Mouse (Mus musculus) adrenal gland, postnatal 25 days (tissue): ENCODE results near the gene Fcamr. TPM values are rescaled to one million over a fixed set of nuclear protein-coding genes. Genes with fewer than 3 reads are reported as not detected.

Experiments used
- DNase-seq: peaks from one replicate; pipeline ENCODE4 v3.0.0; 2021; ENCODE audit warnings: mixed read lengths
- total RNA-seq: library from RNA; stranded (reverse); gene quantifications from 2 replicates; pipeline ENCODE4 v1.2.3, GENCODE M21; 2021

The Fcamr gene
- total RNA-seq, 1 experiment from 2014 or later, result not detected

- DNase-seq, result no peak
These were observed 2.3 kb downstream of the Fcamr start for GRCm38 (mm10) chr1:130802976-130803375.

DNA sequence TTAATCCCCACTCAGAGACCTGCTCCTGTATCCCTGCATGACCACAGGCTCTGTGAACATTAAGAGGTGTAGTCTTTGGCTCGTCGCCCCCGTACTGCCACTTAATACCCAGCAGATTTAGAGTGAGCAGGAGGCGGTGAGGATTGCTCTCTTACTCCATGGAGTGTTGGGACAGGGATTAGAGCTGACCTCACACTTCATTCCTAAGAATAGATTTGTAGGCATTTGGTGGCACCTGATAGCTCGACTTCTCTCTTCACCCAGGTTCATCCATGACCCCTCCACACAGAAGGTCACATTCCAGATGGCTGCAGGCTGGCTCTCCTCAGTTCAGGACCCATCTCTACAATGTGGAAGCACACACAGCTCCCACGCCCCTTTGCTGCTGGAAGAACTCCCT, 3.6 kb downstream of the Fcamr start:
- no peak for DNase-seq

GRCm38 (mm10) chr1:130810906-130811305, 10.2 kb downstream of the Fcamr start:
- DNase-seq, result no peak

- DNase-seq, result no peak
These were observed 10.6 kb downstream of the Fcamr start for GRCm38 (mm10) chr1:130811316-130811715.

GRCm38 (mm10) chr1:130819737-130820136, 19.0 kb downstream of the Fcamr start:
- DNase-seq, result no peak

DNA sequence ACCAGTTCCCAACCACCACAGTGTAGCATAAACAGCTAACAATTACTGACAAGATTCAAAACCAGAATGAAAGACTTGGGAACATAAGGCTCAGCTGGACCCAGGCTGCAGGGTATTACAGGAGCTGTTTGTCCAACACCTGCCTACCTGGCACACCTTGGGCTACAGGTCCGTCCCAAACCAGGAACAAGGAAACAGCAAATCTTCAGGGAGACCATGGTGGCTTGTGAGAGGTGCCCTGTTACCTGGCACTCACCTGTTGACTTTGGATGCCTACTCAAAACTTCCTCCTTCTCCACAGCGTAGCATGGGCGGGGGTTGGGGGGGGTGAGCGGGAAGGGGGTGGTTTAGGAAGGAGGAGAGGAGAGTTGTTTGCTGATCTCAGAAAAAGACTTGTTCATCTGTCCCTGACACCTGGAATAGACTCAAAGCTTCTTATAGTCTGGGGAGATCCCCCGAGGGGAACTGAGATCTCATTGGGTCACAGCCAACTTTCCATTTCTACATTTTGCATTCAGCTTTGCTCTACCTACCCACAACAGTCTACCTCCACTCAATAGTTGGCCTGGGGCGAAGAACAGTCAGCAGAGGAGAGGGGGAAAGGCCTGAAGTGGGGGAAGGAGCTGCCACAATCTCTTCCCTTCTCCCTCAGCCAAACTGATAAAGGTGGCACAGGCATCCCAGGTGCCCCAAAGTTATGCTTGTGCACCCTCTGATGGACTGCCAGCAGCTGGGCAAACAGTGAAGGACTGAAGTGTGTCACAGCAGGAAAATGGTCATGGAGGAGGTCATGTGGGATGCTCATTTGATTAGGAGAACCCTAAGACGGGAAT, 19.8 kb downstream of the Fcamr start:
- DNase-seq, result no peak

DNA sequence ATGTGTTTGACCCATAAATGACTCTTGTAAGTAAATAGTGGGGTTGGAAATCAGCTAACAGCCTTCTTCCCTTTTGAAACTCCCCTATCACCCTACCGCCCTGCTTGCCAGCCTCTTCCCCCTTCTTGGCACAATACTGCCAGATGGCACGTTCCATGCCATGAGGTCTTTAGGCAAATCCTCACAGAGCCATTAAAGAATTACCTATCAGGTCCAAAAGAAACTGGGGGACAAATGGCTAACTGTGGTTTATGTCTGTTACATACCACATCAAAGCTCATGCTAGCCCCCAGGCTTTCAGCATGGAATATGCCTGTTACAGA, 20.4 kb downstream of the Fcamr start:
- DNase-seq, result no peak

GRCm38 (mm10) chr1:130821911-130822625, 21.4 kb downstream of the Fcamr start:
- DNase-seq, result no peak

DNA sequence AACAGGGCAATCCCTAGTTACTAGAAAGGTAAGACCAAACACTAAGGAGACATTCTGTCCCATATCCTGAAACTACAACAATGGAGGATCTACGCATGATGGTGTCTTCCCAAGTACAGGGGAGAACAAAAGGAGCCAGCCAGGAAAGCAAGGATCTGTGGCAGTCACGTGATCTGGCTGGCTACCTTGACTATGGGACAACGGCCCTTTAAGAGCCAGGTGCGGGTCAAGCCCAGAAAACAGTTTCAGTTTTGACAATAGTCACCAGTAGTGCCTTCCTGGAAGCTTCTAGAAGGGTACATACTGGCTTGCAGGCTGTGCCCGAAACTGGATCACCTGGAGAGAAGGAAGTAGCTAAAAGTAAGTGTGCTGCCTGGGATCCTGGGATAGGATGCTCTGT, 25.7 kb downstream of the Fcamr start, which contains the start of gene Pigr:
TSS of gene Pigr (plus strand) at position 237 of the 400 bp plus-strand sequence.
- no peak for DNase-seq

GRCm38 (mm10) chr1:130828656-130829055, 28.0 kb downstream of the Fcamr start:
- DNase-seq, result no peak

DNA sequence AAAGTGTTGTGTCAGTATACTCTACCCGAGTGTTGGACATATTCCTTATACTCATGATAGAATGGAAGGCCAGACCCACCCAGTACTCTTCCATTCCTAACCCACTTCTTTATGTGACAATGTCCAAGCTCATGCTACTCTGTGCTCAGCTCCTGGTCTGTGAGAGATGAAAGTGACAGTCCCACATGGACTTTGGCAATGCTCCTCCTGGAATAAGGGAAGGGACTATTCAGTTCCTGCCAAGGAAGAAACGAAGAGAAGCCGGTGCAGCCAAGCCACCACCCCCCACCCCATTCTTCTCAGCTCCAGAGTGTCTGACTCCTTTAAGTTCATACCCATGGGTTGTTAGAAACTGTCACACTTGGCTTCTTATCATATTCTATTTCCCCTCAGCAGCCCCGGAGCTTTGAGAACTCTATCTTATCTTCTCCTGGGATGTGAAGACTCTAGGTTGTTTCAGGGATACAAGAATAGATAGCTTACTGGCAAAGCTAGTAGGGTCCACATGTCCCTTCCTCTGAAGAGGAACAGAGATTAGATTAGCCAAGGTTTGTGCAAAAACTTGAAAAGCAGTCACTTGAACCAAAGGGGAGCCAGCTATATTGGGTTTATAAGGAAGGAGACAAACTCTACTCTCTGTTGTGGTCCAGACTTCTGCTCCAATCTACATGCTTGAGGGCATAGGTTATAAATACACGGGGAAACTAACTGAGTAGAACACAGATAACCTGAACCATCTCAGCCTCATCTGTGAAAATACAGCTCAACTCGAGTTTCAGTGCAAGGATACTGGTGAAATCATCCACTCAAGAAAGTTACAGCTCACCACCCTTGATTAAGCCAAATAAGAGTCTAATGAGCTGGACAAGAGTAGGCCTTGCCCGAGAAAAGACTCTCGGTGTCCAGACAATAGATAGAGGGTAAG, 29.5 kb downstream of the Fcamr start:
- DNase-seq, result no peak

- DNase-seq, result no peak
These were observed 31.8 kb downstream of the Fcamr start for GRCm38 (mm10) chr1:130832230-130833149.

DNA sequence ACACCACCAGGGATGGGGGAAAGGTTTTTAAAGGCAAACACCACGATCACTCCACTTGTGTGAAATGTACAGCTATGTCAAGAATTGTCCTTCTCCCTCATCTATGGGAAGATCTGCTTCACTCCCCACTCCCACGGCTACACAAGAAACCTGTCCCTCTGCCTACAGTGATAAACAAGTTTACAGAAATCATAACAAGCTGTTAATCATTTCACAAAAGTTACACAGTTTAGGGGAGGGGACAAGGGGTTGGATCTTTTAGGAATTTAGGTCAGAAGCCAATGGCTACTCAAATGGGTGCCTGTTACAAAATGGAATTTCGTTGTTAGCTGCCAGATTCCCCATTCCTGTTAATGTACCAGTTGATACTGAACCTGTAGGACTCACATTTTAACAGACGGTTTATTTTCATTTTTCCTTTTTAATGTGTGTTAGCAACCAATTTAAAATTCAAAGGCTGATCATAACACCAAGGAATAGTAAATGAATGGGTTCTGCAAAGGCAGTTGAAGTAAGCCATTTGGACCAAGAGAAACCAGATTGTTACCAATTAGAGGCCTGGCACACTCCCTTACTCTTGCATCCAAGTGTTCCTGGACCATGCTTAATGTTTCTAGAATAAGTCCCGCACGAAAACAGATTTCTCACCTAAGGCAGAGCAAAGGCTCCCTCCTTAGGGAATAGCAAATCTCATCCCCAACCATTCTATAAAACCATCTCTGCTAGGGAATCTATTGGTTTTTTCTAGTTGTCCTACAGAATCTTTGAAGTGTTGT, 34.6 kb downstream of the Fcamr start:
- no peak for DNase-seq

DNA sequence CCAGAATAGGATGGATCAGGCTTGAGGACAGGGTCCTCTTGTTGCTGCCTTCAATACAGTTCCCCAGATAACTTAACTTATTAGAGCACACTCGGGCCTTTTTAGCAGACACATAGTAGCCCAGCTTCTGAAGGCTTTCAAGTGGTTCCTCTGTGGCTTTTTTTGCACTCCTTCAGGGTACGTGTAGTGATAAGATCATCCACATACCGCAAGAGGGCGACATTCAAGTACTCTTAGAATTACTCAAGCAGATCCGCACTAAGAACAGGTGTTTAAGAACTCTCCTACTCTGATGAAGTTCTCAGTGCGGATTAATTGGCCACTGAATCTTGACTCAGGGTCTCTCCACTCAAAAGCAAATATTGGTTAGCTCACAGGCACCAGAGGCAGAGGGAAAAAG, 37.6 kb downstream of the Fcamr start:
- DNase-seq, result no peak

GRCm38 (mm10) chr1:130840599-130841379, 40.1 kb downstream of the Fcamr start:
- no peak for DNase-seq

DNA sequence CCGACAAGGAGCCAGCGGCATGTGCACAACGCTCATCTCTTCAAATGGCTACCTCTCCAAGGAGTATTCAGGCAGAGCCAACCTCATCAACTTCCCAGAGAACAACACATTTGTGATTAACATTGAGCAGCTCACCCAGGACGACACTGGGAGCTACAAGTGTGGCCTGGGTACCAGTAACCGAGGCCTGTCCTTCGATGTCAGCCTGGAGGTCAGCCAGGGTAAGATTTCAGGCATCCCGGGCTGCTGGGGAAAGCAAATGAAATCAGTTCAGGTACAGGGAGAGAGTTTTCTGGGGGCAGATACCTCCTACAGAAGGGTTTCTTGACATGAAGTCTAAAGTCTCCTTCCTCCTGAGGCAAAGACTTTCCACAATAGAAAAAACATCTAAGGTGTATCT, 40.9 kb downstream of the Fcamr start:
- DNase-seq, result no peak

DNA sequence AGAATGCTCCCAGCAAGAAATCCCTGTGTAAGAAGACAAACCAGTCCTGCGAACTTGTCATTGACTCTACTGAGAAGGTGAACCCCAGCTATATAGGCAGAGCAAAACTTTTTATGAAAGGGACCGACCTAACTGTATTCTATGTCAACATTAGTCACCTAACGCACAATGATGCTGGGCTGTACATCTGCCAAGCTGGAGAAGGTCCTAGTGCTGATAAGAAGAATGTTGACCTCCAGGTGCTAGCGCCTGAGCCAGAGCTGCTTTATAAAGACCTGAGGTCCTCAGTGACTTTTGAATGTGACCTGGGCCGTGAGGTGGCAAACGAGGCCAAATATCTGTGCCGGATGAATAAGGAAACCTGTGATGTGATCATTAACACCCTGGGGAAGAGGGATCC, 43.8 kb downstream of the Fcamr start:
- DNase-seq, result no peak

- no peak for DNase-seq
These were observed 49.0 kb downstream of the Fcamr start for GRCm38 (mm10) chr1:130849530-130850214.

DNA sequence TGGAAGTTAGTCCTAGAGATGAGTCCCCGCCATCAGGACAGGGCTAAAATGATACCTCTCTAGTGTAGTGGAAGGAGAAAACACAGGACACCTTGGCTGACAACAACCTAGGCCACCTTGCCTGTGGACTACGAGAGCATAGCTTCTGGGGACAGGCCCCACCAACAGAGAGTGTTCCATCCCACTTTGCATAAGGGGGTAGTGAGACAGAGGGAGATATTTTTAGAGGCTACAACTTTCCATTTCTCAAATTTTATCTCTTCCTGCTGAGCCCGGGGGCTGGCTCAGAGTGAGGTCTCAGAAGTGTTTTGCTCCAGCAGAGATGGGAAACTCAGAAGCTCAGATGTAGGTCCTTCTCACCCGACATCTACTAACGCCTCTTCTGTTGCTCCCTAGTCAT, 49.7 kb downstream of the Fcamr start:
- DNase-seq, result no peak
